Mouse (Mus musculus): Measurements from ENCODE around the gene Paip2b.

- no peak for TF ChIP-seq CTCF (IDR thresholded peaks at IDR 0.05; ENCODE audit: low read depth, low read length)
- TF ChIP-seq POLR2A (IDR thresholded peaks at IDR 0.05; ENCODE audit: insufficient read depth, low read length) = no peak
- no peak for TF ChIP-seq EP300 (IDR thresholded peaks at IDR 0.05; ENCODE audit: insufficient read depth, low read depth, low read length)
These were observed 48.3 kb upstream of the Paip2b start for GRCm38 (mm10) chr6:83879815-83880214.
